Mouse (Mus musculus) layer of hippocampus, adult 9-11 months (tissue): ENCODE measurements at regions not wholly inside any gene's neighbourhood (a gene's known extent, or its start where the extent isn't known, plus 50 kb on each side); places are given as distances from the start of the nearest gene placed in this dataset.

Experiments
- DNase-seq: peaks from one replicate; pipeline ENCODE4 v3.0.0; 2022

DNA sequence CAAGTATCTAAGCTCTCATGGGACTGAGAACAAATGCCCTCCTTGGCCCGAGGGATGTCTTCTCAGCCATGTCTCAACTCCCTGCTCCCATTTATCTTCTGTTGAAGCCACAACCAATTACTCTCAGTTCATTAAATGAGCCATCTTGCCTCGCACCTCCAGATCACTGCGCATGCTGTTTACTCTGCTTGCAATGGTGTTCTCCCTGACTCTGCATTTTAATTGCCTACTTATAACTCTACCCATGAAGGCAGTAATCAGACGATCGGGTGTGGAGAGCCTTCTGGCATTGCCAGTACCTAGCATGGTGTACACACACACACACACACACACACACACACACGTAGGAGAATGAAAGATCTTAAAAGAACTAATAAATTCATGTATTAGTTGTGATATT is 306.1 kb upstream of the Myt1l start:
- DNase-seq, result no peak

DNA sequence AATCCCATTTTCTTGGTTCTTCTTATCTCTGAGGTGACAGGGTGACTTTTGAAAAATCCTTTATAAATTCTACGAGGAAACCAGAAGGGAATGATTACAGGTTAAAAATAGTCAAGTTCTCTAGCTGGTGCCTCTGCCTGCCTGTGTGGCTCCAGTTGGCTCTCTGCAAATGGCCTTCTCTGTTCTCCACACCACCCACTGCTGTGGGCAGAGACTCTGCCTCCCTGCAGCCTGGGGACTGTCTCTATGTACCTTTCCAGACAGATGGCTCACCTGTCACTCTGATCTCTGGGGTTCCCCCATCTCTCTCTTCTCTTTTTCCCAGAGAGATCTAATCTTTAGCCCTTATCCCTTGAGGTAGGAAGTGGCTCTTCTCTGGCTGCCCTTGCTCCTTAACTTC is 302.2 kb upstream of the Myt1l start:
- no peak for DNase-seq

DNA sequence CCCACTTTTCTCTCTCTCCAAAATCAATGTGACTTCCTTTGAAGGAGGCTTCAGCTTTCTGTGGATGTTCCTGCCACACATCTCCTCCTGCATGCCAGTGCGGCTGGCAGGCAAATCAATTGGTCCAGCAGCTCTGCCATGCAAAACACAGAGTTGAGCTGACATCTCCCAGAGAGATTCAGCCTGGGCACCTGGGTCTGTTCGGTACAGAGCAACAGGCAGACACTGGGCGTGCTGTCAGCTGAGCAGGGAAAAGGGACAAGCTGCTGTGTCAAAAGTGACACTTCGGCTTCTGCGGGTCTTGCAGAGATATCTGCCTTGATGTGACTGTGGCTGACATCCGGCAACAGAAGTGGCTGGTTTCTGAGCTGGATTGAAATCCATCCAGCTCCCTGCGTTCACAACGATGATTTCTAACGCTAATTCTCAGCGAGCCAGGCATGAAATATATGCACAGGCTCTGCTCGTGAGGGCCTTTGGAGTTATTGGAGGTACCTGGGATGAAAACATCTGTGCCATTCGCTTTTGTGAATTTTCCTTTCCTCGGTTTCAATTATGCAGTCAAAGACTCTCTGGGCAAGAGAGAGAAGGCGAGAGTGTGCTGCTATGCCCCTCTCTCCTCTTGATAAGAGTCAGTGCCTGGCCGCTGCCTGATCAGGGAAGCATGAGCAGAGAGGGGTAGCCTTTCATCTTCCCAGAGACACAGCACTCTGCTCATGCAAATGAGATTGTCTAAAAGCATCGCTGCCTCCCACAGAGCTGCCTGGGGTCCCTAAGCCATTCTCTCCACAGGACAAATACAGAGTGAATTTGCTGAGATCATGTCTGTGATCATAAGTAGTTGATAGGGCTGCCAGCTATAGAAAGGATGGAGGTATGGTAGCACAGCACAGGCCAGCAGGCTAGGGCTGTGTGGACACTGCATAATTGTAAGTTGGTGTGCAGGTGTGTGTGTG is 295.4 kb upstream of the Myt1l start:
- peak; percentile 19 for DNase-seq

DNA sequence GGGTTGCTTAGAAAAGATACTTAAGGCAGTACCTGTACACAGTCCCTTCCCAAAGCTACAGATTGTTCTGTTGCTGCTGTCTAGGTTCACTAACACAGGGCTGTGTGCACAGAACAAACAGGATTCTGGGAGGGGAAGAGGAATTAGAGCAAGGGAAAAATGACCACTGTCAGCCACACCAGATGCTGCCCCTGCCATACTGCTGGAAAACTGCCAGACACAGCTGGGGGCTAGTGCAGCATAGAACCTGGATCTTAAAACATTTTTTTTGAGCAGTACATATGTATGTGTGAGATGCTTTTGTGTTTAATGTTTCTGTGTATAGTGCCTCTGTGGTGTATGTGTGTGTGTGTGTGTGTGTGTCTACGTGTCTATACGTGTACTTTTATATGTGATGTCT is 291.7 kb upstream of the Myt1l start:
- DNase-seq, result no peak

DNA sequence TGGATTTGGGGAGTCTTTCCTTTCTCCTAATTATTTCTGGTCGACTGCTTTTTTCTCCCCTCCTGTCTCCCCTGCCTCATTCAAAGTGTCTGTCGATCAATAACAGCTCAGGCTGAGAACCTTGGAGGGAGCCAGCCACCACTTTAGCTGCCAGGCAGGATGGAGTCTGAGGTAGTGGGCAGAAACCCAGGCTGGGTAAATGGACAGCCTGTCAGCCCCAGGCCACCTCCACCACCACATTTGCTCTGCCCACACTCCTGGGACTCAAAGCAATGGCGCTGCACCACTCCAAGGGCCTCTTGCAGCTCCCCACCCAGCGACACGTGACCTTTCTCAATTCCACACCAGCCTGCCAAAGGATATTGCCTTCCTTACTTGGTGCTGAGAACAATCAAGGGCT is 290.7 kb upstream of the Myt1l start:
- no peak for DNase-seq

- DNase-seq, result no peak
Observed at GRCm38 (mm10) chr12:29239482-29239881, 288.7 kb upstream of the Myt1l start.

DNA sequence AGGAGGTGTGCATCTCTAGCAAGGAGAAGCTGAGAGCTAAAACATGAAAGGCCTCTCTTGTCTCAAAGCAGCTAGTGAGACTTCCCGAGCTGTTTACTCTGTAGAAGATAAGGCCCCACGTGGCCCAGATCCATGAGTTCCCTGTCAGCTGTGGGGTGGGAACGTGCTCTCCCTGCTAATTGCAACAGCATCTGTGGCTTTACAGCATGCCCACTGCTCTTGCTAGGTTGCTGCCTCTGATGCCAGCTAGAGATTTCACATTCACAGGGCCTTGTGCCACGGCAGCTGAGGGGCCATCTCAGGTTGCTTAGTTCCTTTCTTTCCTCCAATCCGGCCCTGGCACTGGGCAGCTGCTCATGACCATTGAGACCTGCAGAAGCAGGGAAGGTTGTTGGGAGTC is 288.2 kb upstream of the Myt1l start:
- DNase-seq, result peak; percentile 89

GRCm38 (mm10) chr12:29243087-29243486 is 285.1 kb upstream of the Myt1l start:
- DNase-seq, result no peak

- DNase-seq, result no peak
Observed at GRCm38 (mm10) chr12:29246041-29246440, 282.1 kb upstream of the Myt1l start.

DNA sequence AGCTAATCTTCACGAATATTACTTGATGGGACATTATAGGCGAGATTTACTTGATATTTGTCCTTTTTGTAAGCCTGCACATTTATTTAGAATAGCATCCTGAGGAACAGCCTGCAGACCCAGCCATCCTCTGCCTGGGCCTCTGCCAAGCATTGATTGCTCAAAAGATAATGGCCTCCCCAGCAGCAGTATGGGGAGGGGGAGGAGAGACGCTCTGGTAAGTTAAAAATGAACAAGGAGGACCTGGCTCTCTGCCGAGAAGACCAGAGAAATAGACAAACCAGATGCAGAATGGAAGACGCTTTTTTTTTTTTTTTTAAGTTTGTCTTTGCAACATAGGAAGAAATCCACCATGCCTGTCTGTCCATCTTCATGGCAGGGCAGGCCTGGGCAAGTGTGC is 280.8 kb upstream of the Myt1l start:
- DNase-seq, result peak; percentile 83

GRCm38 (mm10) chr12:29248459-29248858 is 279.7 kb upstream of the Myt1l start:
- DNase-seq, result no peak

DNA sequence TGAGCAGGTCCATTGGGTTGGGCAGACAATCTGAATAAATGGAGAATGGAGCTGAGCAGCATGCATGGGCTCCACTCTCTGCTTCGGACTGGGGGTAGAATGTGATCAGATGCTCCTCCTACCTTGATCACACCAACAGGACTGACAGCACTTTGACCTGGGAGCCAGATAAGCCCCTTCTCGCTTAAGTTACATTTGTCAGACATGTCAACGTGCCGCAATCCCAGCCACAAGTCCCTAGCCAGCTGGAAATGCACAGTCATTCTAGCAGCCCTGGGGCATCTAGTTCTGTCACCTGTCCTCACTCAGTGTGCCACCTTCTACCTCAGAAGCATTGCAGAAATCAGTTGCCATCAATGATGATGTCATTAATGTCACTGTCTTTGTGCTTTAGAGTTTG is 272.1 kb upstream of the Myt1l start:
- DNase-seq, result no peak

DNA sequence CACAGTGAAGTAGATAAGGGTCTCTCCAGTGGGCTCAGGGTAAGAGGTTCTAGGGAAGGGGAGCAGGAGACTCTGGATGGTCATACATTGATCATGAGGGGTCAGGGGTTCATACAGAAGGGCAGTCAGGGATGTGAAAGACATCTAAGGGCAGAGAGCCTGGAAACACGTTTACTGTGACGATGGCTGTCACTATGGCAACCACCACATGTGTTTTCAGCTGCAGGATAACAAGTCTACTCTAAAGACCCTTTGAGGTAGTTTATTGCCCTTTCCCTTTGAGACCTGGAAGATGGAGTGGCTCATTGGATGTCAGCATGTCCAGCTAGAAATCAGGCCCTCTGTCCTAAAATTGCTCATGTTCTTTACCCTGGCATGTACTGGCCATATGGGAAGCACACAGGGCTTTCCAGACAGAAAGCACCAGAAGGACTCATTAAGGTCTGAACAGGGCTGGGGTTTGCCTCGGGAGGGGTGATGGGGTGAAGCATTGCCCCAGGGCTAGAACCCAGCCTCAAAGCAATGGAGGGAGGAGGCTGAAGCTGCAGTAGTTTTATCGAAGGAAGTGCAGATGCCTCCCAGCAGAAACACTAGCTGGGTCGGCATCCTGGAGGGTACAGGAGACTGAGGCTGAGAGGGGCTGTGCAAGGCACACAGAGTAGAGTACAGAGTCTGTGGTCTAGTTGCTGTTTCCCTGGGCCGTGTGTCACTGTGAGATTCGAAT is 271.0 kb upstream of the Myt1l start:
- DNase-seq, result no peak

DNA sequence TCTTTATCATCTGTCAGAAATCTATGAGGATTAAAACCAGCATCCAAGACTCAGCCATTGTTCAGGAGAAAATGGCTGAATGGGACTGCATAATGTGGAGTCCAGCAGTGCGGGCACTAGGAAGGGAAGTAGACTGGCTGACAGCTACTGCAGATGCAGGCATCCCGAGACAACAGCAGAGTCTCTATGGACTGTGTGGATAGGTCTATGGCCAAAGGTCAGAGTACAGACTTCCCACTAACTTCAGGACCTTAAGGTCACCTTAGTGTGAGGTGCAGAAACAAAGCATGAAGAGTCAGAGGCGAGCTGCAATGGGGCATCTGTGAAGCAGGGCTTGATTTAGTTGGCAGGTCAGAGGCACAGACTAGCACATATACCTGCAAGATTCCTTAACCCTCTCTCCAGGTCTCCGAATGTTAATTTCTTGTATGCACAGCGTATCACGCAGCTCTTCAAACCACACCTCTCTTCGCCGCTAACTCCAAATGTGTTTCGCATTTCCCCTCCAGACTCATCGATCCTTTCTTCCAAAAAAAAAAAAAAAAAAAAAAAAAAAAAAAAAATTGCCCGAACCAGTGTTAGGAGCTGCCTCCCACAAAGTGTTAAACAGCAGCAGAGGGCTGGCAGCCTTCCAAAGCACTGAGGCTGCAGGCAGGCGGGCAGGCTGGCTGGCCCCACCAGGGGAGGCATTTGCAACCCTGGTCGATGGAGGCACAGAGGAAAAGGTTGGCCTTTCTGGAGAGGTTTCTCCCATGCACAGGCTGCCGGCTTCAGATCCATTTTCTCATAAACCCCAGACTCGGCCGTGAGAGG is 270.2 kb upstream of the Myt1l start:
- DNase-seq, result peak; percentile 29

DNA sequence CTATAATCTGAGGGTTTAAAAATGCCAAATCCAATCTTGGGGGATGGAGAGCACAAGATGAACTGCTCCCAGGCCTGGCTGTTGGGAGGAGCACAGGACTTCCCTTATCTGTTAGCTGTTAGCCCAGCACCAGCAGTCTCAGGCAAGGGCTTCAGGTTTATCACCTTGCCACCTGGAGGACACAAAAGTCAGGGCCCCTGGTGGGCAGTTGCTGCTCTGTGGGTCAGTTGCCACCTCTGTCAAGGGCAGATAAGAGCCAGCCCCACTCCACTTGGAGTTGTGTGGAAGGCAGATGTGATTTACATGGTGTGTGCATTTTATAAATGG is 269.7 kb upstream of the Myt1l start:
- no peak for DNase-seq

DNA sequence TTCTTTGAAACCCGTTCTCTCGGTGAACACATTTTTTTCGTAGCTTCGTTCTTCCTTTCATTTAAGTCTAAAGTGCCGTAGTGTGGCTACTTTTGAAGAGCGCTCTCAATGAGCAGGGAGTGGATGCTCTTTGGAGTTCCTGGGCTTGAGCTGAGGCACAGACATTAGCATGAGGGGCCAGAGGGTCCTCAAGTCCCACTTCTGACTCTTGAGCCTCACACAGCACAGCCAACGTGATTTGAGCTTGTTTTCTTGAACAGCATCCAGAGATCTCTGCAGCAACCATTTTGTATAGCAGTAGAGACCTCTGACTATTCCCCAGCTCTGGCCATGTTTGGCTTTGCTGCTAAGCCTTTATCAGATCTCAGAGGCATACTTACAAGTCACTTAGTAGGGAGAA is 269.2 kb upstream of the Myt1l start:
- DNase-seq, result no peak

DNA sequence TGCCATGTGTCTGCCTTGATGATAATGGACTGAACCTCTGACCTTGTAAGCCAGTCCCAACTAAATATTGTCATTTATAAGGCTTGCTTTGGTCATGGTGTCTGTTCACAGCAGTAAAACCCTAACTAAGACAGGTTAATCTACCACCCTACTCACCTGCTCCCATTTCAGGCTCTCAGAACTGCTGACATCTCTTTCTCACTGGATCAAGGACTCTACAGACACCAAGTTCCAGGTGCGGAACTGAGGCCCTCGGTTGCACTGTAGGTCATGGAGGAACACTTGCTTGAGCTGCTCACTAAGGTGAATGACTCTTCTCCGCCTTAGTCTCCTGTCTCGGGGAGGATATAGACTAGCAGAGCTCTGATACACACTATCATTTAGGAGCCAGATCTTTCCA is 254.0 kb upstream of the Myt1l start:
- DNase-seq, result no peak

GRCm38 (mm10) chr12:29275676-29276075 is 252.5 kb upstream of the Myt1l start:
- no peak for DNase-seq

DNA sequence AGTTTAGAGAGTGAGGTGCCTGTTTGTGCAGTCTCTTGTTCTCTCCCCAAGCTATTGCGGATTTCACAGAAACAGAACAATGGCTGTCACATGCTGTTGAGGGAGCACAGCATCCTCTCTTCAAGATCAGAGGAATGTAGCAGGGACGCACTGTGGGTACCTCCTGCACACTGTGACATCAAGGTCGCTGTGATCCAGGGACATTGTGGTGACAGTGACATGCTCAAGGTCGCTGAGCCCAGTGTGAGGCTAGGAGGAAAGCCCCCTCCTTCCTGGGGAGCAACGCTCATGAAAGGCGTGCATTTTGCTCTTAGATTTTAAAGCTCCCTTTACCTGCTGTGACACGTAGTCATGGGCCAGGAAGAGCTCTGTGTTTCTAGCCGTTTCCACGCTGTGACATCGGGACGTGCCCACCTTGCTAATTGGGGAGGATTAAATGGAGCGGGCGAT is 248.5 kb upstream of the Myt1l start:
- DNase-seq, result no peak

DNA sequence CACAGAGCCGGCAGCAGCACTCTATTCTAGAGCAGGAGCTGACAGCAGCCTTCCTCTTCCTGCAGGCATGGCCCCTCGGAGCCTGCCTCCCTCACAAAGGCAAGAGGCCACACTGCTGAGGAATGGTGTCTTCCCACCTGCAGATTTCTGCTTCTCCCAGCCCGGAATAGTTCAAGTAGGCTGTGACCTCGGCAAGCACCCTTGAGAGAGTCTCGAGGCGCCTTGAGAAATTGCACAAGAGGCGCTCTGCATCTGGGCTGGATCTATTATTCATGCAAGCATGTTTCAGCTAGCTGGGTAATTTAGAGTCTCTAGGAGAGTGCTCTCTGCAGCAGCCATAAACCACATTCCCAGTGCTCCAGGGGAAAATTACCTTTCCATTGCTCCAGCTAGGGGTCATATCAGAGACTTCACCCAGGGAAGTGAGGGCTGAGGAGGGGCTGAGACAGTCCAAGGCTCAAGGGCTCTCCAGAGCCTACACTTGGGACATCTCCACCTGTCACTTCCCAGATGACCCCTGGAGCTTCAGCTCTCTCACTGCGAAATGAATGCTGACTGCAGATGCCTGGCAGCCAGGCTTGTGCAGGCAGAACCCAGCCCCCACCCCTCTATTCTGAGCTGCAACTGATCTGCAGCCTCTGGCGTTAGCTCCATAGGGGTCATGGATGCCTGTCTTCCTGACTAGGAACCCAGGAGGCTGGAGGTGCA is 247.9 kb upstream of the Myt1l start:
- peak; percentile 41 for DNase-seq

- DNase-seq, result peak; percentile 40
Observed at GRCm38 (mm10) chr12:29280861-29281630, 247.1 kb upstream of the Myt1l start.

DNA sequence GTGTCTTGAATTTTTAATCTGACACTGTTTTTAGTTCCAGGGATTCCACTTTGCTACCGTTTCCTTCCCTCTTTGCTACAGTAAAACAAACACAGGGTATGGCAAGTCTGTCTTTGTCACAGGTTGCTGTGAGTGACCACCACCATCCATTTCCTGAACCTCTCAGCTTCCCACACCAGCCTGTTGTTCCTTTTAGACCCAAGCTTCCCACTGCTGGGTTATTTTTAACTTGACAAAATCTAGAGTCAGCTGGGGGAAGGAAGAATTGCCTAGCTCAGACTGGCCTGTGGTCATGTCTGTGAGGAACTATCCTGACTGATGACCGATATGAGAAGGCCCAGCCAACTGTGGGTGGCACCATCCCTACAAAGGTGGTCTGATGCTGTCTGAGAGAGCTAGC is 239.4 kb upstream of the Myt1l start:
- peak; percentile 33 for DNase-seq
